Mouse (Mus musculus) gastrocnemius, postnatal 25 days (tissue): Measurements from ENCODE around the gene Gm48552. TPM values are rescaled to one million over a fixed set of nuclear protein-coding genes. Genes with fewer than 3 reads are reported as not detected.

Experiments used
- DNase-seq: peaks from one replicate; pipeline ENCODE4 v3.0.0; 2022
- long read RNA-seq, 2 experiments: library from polyadenylated mRNA; stranded (forward); transcript quantifications; one replicate each; pipeline ENCODE4 v2.0.0; 2021
- total RNA-seq, 2 experiments: library from RNA; stranded (reverse); gene quantifications; 1 replicate in 1 of 2; 2 replicates in 1 of 2; pipeline ENCODE4 v1.2.3; 2021

The Gm48552 gene
- under 1 TPM in 1 of 2 experiments, not detected in 1; 0.59 TPM for total RNA-seq
- long read RNA-seq, experiment 1, result 0 reads
- long read RNA-seq, experiment 2, result 0 reads

DNA sequence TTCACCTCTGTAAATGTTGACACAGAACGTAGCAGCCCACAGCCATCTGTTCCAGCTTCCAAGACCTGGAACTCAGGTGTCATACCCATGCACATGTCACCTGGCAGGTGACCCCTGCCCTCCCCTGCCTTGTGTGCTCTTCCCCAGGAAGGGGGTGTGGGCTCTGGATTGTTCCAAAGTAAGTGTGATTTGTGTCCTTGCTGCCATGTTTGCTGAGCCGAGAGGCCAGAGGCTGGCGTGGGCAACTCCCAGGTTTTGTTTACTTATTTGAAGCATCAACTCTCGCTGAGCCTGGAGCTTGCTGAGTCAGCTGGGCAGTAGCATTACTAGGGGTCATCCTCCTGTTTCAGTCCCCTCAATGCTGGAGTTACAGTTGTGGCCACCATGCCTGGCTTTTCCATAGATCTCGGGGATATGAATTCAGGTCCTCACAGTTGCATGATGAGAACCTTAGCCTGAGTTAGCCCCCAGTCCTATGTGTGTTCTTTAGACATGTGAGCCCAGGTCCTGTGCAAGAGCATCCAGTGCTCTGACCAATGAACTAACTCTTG is at the start of gene Gm48552:
Gene Gm48552, plus strand, starts transcription at position 501 of the 551 bp plus-strand sequence.
- no peak for DNase-seq

DNA sequence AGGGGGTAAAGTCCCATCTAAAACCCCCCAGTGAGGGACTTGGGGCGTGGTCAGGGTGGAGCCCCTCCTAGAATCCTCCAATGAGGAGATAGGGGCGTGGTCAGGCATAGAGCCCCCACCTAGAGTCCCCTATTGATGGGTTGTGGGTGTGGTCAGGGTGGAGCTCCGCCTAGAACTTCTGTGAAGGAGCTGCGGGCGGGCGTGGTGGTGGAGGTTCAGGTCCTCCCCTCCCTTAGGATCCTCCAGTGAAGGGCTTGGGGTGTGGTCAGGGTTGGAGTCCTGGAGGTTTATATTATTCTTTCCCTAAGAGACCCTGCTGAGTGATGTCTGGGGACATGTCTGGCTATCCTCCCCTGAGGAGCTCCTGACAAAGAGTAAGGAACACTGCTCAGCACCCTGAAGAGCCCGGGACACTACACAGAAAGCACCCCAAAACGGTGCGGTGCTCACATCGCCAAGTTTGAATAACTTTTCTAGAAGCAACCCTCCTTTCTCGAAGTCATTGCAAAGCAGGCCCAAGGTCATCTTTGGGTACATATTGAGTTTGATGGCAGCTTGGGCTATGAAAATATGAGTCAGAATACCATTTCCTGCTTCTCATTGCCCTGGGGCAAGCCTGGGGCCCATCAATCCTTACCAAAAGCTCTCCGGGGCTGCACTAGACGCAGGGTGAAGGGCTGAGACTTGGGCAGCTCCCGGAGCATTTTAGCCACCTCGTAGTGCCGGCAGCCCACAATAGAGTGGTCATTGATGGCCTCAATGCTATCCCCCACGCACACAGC is 48.1 kb upstream of the Gm48552 start:
- DNase-seq, result no peak

DNA sequence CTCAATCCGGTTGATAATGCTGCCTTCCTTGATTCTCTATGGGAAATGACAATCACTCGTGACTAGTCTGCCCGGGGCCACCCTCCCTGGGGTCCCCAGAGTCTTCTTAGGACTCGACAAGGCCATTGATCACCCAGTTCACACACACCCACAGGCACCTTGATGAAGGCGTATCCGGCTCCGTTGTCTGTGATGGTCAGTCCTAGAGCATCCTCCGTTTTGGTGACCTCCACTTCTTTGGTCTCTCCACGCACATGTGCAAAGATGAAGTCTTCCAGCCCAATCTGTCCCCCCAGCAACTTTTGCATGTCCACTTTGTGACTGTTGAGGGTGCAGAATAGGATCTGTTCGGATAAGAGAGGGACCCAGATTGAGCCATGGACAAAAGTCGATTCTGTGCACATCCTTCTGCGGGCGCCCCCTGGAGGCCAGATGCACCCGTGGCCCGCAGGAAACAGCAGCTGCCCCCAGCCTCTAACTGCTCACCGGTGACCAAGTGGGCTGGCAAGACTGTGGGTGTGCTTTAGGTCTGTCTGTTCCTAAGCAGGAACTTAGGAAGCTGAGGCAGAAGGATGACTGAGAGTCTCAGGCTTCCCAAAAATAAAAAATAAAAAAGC is 47.4 kb upstream of the Gm48552 start:
- no peak for DNase-seq

DNA sequence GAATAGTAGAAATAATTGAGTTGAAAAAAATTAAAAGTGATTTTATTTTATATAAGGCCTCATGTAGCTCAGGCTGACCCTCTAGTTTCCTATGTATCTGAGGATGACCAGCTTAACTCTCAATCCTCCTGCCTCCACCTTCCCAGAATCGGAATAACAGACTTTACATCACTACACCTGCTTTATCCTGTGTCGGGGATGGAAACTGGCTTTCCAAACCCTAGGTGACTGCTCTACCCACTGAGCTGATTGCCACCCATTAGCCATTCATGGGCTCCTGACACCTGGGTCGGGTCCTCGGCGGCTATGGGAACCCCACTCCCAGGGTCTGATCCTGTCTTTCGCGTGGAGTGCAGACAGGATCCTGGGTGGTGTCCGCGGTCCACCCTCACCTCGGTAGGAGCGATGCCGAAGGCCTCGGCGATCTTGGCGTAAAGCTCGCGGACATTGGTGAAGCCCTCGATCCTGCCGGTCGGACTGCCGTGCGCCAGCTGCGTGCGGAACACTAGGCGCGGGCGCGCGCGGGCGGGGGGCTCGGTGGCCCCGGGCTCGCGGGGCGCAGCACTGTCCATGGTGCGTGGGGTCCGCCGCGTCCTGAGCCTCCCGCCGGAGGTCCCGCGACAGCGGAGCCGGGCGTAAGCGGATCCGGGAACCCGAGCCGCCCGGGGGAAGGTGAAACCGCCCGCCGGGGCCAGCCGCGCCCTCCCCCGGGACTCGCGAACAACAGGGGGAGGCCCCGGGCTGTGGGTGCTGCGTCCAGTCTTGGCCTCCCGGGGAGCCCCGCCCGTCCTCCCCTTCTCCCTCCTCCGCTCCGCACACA is 45.9 kb upstream of the Gm48552 start, which contains the start of gene Gipc3:
Gene Gipc3, minus strand, starts transcription at position 581 of the 820 bp plus-strand sequence.
- no peak for DNase-seq

DNA sequence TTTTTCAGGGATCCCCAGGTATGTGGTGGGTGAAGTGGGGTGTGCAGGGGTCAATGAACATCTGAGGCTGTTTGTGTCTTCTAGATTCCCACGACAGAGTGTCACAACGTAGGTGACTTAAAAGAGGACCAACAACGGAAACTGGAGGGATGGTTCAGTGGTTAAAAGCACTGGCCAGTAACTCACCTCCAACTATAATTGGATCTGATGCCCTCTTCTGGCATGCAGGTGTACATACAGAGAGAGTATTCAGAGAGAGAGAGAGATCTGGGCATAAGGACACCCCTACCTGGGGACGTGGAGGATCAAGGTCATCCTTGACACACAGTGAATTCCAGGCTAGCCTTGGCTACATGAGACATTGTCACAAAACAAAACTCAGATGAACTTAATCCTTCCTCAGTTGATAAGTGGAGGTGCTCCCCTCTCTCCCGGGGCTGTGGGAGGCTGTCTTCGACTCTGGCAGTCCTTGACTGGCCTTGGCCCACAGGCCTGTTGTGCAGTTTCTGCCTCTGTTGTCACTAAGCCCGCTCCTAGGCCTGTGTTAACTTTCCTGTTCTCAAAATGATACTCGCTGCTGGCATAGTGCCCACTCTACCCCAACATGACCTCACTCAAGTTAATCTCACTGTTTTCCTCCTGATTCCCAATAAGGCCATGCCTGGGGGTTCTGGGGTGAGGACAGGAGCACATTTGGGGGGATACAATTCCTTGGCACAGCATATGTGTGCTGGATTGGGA is 44.2 kb upstream of the Gm48552 start:
- DNase-seq, result no peak

DNA sequence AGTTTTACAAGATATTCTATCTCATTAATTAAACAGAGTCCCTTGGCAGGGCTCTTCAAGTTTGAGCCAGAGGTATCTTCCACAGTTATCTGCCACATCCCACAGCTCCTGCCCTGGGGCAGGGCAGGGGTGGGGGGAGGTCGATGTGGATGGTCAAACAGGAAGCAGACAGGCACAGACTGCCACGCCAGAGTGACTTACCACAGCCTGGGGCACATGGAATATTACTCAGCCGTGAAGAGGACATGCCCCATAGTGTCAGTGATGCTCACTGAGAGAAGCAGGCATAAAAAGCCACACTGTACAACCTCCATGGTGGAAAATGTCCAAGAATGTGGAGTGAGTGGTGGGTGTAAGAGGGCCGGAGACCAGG is 43.7 kb upstream of the Gm48552 start:
- DNase-seq, result no peak

DNA sequence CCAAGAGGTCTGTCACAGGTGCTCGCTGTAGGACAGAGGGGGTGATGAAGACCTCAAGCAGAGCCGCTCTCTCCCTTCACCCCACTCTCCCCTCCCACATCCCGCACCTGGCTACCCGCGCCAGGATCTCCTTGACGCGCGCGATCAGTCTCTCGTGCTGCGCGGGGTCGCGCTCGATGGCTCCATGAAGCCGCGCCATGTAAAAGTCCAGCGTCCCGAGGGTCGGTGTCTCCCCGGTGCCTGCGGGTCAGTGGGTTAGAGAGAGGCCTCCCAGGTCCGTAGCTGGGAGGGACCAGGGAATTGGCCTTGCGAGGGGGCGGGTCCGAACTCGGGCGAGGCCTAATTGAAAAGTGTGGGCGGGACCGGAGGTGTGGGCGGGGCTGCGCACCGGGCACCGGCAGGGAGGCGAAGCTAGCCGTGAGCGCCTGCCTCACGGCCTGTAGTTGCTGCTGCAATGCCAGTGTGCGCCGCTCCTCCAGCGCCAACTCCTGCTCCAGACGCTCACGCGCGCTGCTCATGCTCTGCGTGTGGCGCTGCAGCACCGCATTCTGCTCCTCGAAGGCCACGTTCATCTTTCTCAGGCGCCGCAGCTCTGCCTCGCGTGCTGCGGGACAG is 42.2 kb upstream of the Gm48552 start:
- DNase-seq, result no peak

DNA sequence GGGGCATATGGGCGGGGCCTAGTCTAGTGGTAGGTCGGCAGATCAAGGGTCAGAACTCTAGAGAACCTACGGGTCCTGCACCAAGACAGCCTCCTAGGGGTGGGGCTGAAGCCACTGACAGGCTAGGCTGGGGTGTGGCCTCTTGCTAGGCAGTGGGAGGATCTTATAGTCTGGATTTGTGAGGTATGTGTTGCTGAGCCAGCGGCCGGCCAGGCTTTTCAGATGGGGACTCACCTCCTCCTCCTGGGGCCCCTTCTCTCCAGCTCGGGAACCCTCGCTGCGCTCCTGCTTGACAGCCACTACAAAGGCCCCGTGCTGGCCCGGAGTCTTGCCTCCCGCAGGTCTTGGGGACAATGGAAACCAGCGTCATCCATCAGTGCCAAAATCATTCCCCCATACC is 39.7 kb upstream of the Gm48552 start:
- DNase-seq, result no peak

DNA sequence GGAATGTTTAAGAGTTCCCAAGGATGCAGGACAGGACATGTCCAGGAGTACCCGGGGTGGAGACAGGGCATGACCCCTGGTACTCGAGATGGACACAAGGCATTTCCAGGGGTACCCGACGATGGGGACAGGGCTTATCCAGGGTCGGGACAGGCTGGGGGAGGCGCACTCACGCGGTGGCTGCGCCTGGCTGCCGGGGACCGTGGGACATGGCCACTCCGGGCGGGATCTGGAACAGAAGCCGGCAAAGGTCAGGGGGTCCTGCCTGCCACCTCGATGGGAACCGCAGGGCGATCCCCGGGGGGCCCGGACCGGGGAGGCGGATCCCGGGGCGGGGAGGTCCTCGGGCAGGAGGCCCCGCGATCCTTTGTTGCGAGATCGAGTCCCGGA is 38.8 kb upstream of the Gm48552 start:
- DNase-seq, result no peak

DNA sequence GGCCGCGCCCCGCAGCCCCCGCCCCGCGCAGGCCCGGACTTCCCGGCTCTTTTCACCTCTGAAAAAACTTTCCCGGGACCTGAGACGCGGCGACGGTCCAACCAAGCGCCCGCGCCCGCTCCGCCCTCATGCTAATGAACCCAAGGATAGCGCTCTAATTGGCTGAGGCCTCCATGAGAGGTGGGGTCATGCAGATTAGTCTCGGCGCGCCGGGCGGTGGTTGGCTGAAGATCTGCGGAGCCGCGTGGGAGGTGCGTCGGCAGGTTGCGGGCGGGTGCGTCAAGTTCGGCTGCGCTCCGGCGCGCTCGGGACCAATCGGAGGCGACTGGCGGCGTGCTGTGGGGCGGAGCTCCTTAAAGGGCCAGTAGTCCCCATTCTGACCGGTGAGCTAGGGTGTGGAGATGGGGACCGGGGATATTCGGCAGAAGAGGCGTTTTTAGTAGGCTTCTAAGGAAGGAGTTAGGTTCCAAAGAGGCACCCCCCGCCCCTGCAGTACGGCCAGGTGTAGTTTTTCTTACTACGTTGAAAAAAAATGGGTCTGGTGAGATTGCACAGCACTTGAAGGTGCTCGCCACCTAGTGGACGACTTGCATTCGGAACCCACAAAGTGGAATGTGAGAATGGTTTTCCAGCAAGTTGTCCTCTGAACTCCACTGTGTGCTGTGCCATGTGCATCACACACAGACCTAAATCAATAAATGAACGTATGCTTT is 38.3 kb upstream of the Gm48552 start, which contains the start of gene Hmg20b:
Gene Hmg20b, minus strand, starts transcription at position 130 of the 713 bp plus-strand sequence.
- DNase-seq, result peak; percentile 99

DNA sequence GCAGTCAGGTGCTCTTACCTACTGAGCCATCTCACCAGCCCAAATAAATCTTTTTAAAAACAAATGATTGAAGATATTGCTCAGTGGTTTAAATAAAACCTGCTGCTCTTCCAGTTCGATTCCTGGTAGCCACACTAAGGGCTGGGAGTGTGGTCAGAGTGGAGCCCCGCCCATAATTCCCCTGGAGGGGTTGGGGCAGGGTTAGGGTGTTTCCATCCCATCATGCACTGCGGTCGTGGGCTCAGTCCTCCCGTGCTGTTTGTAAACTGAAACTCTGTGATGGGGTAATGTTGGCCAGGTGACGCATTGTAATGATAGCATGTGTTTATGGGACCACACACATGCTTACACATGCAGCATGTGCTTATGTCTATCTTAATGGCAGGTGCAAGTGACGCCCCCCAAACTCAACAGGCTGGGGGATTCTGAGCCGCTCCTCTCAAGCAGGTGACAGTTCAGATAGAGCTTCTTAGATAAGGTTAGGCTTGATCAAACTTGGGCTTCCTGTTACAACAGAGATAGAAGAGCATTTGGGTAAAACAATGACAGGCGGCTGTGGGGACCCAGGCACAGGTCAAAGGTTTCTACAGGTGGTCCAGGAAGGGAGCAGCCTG is 37.0 kb upstream of the Gm48552 start:
- DNase-seq, result no peak

DNA sequence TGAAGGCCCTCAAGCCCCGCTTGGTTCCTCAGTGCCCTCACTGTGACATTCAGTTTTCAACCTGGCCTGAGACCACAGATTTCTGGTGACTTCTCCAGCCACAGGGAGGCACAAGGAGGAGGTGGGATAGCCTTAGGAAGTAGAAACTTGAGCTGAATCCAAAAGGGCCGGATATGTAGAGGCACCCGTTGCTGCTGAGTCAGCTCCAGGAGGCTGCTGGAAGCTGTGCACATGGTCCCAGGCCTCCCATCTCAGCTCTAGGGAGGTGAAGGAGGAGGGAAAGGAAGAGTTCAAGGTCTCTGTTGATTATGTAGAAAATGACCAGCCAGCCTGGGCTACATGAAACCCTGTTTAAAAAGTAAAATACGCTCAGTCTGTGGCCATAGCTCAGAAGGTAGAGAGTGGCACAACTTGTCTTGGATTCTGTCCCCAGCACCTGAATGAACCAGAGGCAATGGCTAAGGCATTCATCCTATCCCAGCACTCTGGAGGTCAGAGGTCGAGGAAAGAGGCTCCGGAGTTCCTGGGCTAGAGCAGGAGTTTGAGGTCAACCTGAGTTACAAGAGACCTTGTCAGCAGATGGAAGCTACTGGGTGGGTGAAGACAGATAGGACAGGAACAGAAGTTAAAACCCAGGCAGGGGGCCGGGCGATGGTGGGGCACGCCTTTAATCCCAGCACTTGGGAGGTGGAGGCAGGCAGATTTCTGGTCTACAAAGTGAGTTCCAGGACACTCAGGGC is 33.9 kb upstream of the Gm48552 start:
- DNase-seq, result no peak

DNA sequence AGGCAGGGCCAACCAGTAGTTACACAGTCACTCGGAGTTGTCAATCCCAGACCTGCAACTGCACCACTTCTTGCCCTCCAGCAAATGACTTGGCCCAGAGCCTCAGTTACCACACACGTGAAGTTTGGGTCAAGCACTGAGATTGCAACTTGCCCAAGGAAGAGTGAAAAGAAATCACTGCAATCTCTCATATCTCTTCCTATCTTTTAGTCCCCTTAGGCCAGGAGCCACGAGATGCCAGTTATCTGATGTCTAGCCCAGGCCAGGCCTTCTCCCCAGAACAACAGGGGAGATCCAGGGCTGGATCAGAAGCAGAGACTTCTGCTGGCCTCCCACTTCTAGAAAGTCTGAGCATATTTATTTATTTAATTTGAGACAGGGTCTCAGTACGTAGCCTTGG is 33.3 kb upstream of the Gm48552 start:
- no peak for DNase-seq

DNA sequence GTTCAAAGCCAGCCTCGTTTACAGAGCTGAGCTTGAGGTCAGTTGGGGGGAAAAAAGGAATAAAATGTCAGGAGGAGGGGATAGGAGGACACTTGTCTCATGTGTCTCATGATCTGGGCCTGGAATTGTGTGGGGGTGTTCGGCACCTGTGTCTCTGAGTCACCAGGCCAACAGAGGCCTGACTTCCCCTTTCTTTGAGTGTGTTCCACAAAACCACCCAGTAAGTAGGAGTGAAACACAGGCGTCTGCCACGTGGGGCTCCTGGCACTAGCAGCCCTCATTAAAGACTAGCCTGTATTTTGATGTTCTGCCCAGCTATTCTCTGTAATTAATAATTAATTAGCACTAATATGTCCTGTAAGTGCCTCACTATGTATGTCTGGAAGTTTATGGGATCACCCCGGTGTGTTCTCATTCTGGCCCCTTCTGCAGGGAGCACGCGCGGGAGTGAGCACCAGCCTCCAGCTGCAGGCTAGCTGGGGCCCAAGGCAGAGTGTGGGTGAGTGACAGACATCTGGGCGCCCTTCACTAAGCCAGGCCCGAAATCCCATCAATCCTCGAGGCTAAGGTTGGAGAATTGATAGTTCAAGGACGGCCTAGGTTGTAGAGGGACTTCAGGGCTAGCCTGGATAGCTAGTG is 32.3 kb upstream of the Gm48552 start:
- no peak for DNase-seq

DNA sequence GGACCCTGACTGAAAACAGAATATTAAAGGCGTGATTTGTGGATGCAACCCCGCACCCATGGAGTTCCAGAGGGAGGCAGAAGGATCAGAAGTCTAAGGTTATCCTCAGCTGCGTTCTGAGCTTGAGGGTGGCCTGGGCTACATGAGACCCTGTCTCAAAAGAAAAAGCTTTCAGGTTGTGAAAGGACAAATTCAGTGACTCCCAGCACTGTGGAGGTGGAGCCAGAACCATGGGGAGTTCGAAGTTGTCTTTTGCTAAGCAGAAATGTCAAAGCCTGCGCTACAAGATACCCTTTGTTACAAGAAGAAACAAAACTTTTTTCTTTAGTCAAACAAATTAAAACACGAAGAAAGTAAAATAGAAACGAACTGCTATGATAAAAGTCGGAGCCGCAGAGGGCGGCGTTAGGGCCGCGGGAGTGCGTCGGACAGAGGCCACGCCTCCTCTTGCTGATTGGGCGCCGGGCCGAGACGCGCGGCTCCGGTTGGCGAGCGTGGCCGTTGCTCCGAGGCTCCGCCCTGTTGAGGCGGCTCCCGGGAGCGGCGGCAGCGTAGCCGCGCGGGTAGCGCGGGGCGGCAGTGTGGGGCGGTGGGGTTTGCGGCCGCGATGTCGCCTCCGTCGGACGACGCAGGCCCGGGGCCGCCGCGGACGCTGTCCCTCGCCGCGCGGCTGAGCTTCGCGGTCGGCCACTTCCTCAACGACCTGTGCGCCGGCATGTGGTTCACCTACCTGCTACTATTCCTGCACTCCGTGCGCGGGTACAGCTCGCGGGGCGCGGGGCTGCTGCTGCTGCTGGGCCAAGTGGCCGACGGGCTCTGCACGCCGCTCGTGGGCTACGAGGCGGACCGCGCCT is 31.6 kb upstream of the Gm48552 start, which contains the start of gene Mfsd12:
Gene Mfsd12, plus strand, starts transcription at position 501 of the 854 bp plus-strand sequence.
- peak; percentile 90 for DNase-seq

DNA sequence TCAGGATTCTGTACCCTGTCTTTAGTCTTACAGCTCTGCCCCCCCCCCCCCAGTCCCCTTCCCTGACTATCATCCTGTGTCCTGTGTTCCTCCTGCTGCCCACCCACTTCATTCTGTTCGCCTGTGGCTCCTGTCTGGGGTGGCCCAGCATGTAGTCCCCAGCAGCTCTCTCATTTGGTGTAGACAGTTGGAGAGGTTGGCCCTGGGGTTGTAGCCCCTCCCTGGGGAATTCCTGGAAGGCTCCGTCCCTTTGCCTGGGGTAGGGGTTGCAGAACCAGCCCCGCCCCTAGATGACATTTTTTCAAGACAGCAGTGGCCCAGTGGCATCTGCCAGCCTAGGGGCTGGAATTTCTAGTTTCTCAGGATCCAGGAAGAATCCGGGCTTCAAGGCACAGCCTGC is 30.6 kb upstream of the Gm48552 start:
- no peak for DNase-seq

DNA sequence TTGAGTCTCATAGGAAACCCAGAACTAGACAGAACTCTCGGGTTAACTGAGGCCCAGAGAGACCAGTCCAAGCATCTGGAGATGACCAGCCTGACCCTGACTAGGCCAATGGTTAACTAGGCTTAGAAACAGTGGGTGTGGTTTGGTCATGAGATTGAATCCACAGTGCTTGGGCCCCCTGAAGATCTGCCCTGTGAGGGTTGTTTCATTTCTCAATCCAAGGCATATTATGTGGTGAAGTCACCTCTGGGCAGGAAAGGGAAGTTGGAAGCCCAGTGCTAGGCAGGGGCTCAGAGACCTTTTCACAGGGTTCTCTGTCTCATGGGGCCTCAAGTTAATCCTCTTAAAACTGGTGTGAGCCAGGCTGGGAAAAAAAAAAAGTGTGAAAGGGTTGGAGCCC is 30.0 kb upstream of the Gm48552 start:
- no peak for DNase-seq

DNA sequence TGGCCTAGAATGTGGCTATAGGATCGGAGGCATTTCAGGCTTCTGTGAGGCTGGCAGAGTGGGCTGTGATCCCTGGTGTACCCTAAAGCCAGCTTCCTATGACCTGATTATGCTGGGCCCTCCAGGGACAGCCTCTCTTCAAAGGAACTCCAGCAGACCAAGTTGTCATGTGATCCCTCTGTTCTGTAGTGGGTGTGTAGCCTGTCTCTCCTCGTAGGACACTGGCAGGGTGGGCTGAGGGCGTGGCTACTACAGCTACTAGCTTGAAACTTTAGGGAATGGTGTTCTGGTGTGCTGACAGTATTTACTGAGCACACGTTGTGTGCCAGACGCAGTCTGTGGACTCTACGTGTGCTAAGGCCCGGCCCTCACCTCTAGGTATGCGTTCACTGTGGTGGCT is 28.1 kb upstream of the Gm48552 start:
- no peak for DNase-seq
